Mouse (Mus musculus) Patski (cell line): ENCODE results near the gene Robo1. TPM values are rescaled to one million over a fixed set of nuclear protein-coding genes. Genes with fewer than 3 reads are reported as not detected.

Experiments used
- ATAC-seq: fragments of 100-300 bp; one replicate; pipeline ENCODE4 v1.8.0; 2021
- CTCF ChIA-PET: fragments of 350-600 bp; sonication (Branson Sonifier 250); formaldehyde crosslinking; loops from one replicate; lab custom pipeline; 2022; ENCODE audit warnings: inconsistent platforms; lab: Charles Lee
- POLR2A ChIA-PET: fragments of 350-600 bp; sonication (Branson Sonifier 250); formaldehyde crosslinking; loops from one replicate; lab custom pipeline; 2022; ENCODE audit warnings: antibody characterized with exemption, inconsistent platforms; lab: Charles Lee
- DNase-seq: peaks from one replicate; pipeline ENCODE4 v3.0.0-alpha.2; 2011; ENCODE audit warnings: low read depth, low spot score
- H3K27me3 ChIP-seq: fragments of 371-371 bp; one replicate; pipeline ENCODE4 v1.5.1; 2021
- CTCF ChIP-seq: fragments of 100-300 bp; IDR thresholded peaks from one replicate; pipeline ENCODE4 v1.5.1; 2021
- in situ Hi-C: fragments of 300-500 bp; cut with MboI; formaldehyde crosslinking; loops from 3 replicates; pipeline ENCODE4 v1.11.1; 2018; ENCODE audit warnings: low pct_unique_long_range_greater_than_20kb, mixed read lengths
- polyA plus RNA-seq: library from polyadenylated mRNA; unstranded; gene quantifications from one replicate; pipeline ENCODE4 v1.2.3, GENCODE M21; 2021

The Robo1 gene
- polyA plus RNA-seq, 1 experiment from 2014 or later = not detected

- in situ Hi-C loops = no loop called here
- no peaks in the 10 kb centered on the region for H3K27me3 ChIP-seq
- ChIA-PET POLR2A (no interaction called here), CTCF (no interaction called here)
- DNase-seq = no peak
- no peak for TF ChIP-seq CTCF
- no peak for ATAC-seq
These were observed 75.5 kb downstream of the Robo1 start for GRCm38 (mm10) chr16:72383566-72383965.

DNA sequence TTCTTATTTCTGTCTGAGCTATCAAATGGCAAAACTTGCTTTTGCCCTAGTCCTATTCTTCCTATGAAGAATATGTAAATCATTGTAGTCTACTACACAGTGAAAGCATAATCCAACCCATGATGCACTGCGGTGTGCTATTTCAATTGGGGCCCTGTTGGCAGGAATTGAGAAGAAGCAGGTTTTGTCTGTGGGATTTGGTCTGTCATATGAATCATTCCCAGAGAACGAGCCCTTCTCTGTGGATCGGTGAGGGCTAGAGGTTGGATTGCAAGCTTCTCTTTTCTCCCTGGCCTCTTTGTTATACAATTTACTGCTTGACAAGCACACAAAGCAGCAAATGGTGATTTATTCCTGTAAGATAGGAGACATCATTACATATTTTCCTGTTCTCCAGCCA, 85.4 kb downstream of the Robo1 start:
- in situ Hi-C loops = no loop called here
- TF ChIP-seq CTCF = no peak
- POLR2A ChIA-PET = no interaction called here

DNA sequence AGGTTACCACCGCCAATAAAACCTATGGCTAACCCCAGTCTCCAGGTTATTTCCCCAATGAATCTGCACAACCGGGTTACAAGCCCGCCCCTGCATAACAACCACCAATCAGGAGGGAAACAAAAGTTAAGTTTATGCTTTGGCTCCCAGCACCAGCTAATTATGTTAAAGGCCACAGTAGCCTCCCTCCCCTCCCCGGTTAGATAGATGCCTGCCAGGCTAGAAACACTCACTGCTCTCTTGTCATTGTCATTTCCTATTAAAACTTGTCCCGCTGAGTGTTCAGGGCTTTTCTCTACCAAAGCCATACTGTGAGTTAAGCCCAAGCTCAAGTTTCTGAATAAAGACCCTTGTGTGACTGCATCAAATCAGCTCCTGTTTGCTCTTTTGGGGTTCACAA, 90.7 kb downstream of the Robo1 start:
- peaks cover 4% of the 10 kb centered on the region for H3K27me3 ChIP-seq
- ATAC-seq = no peak
- POLR2A ChIA-PET = no interaction called here
- no peak for DNase-seq
- no peak for TF ChIP-seq CTCF
- CTCF ChIA-PET = interaction anchor here (1.0 kb wide), 1 partner anchor 24 kb away, joined by 3 read pairs; no protein-coding TSS in a partner anchor
- in situ Hi-C loops = no loop called here

More for the DNA sequence above, 85.4 kb downstream of the Robo1 start:
- no peak for DNase-seq
- ATAC-seq = no peak
- CTCF ChIA-PET = no interaction called here
- H3K27me3 ChIP-seq = peaks cover 3% of the 10 kb centered on the region

DNA sequence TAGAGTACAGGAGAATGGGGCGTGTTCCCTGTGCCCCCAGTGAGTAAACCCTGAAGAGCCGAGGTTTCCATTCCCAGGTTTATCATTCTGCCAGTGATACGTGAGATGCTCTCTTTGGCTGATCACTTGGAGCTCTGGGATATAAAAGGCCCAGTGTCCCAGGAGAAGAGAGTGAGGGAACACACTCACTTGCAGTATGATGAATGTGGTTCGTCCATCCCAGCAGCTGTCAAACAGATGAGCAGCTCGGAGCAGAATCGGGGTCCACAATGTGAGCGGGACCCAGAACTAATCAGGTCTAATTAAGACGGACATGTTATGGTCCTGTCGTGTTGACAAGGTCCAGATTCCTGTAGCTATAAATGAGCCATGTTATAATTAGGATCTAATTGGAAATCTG, 94.3 kb downstream of the Robo1 start:
- TF ChIP-seq CTCF = no peak
- ChIA-PET CTCF (no interaction called here), POLR2A (no interaction called here)
- H3K27me3 ChIP-seq = peaks cover 9% of the 10 kb centered on the region
- DNase-seq (no peak), ATAC-seq (no peak)
- in situ Hi-C loops = no loop called here

DNA sequence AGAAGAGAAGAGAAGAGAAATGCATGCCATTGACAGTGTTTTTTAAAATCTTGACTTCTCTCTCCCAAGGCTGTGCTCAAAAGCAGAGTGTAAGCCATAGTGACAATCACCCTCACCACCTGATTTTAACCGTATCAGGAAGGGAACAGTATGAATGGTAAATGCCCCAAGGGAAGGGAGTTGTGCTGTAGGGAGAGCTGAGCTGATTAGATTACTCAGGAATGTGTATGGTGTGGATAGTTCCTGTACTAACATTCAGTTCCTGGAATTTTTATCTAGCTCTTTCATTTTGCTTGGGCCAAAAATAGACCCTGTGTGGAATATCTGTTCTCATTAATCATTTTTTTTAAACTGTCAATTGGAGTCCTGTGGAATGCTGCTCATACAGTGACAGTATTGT, 101.7 kb downstream of the Robo1 start:
- no peaks in the 10 kb centered on the region for H3K27me3 ChIP-seq
- POLR2A ChIA-PET = no interaction called here
- DNase-seq (no peak), ATAC-seq (no peak)
- TF ChIP-seq CTCF = no peak
- in situ Hi-C loops = no loop called here
- CTCF ChIA-PET = no interaction called here

DNA sequence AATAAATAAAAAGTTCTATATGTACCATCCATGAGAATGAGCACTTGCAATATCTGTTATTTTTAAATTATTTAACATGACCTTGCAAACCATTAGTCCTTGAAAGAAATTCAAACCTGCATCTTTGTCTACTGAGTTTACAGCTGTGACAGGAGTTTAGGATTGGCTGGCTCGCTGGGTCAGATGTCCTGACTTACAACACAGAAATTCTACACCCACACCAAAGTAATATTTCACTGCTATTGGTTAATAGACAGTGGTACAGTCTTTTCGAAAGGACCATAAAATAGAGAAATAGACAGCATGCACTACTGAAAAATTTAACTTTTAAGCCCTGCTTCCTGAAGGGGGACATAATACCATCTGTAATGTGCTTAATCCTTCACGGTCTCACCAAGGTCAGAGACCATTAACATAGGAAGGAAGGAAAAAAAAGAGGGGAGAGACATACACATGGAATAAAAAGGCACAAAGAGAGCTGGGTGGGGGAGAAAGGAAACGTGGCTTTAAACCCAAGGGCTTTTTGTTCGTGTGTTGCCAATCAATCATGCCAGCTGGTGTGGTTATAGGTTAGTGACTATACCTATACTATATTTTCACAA, 103.7 kb downstream of the Robo1 start:
- ATAC-seq = no peak
- no peaks in the 10 kb centered on the region for H3K27me3 ChIP-seq
- TF ChIP-seq CTCF = no peak
- ChIA-PET POLR2A (no interaction called here), CTCF (no interaction called here)
- in situ Hi-C loops = no loop called here
- DNase-seq = no peak

GRCm38 (mm10) chr16:72412879-72413278, 104.8 kb downstream of the Robo1 start:
- TF ChIP-seq CTCF = no peak
- CTCF ChIA-PET = no interaction called here
- in situ Hi-C loops = no loop called here
- POLR2A ChIA-PET = no interaction called here
- ATAC-seq = no peak
- H3K27me3 ChIP-seq = no peaks in the 10 kb centered on the region
- DNase-seq = no peak

DNA sequence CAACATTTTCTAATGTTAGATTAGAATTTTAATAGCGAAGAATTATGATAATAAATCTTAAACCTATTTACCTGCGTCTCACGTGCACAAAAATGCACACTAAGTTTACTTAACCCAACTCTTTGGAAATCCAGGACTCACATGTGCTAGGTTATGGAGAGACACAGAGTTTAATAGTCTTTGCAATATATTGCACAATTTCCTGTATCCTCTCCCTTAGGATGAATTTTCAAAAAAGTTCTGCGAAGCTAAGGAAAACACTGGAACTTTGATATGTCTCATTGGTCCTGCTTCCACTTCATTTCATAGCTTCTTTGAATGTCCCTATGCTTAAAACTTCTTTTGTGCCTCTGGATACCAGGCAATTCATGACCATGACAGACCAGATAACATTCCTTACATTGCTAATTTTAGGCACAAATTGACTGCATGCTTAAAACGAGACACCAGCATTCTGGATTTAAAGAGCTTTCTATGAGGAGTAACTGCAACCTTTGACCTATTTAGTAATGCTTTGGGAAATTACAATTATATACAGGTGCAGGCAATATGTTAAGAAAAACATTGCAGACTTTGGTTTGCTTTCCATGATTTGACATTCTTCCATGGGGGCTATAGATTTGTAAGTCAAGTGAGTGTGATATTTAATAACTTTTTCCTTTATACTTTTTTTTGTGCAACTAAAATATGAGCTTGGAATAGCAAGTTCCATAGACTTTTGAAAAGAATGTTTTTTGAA, 111.4 kb downstream of the Robo1 start:
- DNase-seq (no peak), ATAC-seq (no peak)
- in situ Hi-C loops = no loop called here
- ChIA-PET POLR2A (no interaction called here), CTCF (no interaction called here)
- no peak for TF ChIP-seq CTCF
- no peaks in the 10 kb centered on the region for H3K27me3 ChIP-seq

DNA sequence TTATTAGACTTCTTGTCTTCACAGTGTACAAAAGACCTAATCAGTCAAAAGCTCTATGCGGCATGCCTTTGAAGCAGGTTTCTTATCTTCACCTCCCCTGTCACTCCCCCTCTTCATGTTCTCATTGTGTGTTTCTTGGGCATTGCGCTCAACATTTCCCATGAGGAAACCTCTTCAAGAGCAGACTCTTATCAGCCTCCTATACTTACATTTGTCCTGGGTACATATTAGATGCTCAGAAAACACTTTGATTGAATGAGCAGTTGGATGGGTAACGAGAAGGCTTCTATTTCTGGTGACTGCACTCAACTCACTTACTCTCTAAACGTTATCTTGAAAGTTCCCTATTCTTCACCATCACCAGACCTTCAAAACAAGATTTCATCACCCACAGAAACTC, 114.3 kb downstream of the Robo1 start:
- DNase-seq = no peak
- in situ Hi-C loops = no loop called here
- POLR2A ChIA-PET = no interaction called here
- no peak for ATAC-seq
- H3K27me3 ChIP-seq = no peaks in the 10 kb centered on the region
- no peak for TF ChIP-seq CTCF
- CTCF ChIA-PET = no interaction called here

DNA sequence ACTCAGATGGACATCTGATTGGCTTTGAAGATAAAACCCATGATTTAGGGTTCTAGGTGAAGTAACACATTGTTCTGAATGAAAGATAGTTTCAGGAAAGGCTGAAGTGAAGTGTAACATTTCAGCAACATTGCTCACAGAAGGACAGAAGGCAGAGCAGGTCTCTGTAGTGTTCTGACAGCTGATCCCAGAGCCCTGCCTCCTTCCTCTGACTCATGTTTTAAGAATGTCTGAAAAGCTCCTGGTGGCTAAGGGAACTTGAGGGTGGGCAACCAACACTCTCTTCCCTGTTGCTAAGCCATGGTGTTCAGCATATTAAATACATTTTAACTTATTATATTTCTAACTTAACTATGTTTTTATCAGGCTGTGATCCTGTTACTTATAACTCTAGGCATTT, 126.3 kb downstream of the Robo1 start:
- ATAC-seq (no peak), DNase-seq (no peak)
- POLR2A ChIA-PET = no interaction called here
- in situ Hi-C loops = no loop called here
- H3K27me3 ChIP-seq = no peaks in the 10 kb centered on the region
- TF ChIP-seq CTCF = no peak
- CTCF ChIA-PET = no interaction called here

DNA sequence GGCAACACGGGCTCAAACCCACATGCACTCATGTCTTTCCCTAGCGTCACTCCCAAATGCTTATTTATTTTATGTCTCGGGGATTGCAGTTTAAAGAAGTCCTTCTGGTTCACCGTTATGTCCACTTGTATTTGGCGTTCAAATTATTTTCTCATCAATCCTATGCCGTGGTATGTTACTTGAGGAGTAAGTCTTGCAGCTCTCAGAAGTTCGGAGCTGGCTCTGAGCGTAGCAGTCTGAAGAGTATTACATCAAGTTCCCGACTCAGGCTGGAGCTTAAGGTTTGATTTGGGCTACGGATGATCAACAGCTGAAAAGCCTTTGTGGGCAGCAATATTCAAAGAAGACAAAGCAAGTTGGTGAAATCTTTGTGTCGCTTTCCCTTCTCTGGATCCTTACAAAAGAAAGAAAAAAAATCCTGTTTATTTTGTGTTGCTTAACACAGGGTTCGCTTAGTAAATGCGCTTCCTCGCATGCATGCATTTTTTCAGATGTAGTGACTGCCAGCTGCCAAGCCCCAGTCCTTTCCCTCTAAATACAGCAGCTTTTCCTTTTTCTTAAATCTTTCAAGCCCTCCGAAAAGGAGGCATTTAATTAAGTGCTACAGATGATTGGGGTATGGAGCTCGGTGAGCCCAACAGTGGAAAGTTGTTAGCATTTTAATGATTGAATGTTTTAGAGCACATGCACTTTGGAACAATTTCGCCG, 136.5 kb downstream of the Robo1 start:
- ATAC-seq (no peak), DNase-seq (no peak)
- CTCF ChIA-PET = no interaction called here
- TF ChIP-seq CTCF = no peak
- POLR2A ChIA-PET = no interaction called here
- in situ Hi-C loops = no loop called here
- no peaks in the 10 kb centered on the region for H3K27me3 ChIP-seq
